Mouse (Mus musculus): Measurements from ENCODE around the gene Nid2. TPM values are rescaled to one million over a fixed set of nuclear protein-coding genes. Genes with fewer than 3 reads are reported as not detected.

Gene Nid2
- total RNA-seq, 2 experiments from 2014 or later: 4.1 to 5.2 TPM

- DNase-seq: no peak
Measured at GRCm38 (mm10) chr14:19746232-19746631, 4.8 kb upstream of the Nid2 start.

GRCm38 (mm10) chr14:19746731-19747130, 4.3 kb upstream of the Nid2 start:
- no peak for DNase-seq

GRCm38 (mm10) chr14:19749743-19750142, 1.3 kb upstream of the Nid2 start:
- DNase-seq: no peak

- no peak for DNase-seq
Measured at GRCm38 (mm10) chr14:19750411-19751024, 547 bp upstream of the Nid2 start.

GRCm38 (mm10) chr14:19752276-19752675, 1.2 kb downstream of the Nid2 start:
- DNase-seq: no peak

GRCm38 (mm10) chr14:19759277-19760193, 8.5 kb downstream of the Nid2 start:
- no peak for DNase-seq

- DNase-seq: no peak
Measured at GRCm38 (mm10) chr14:19760721-19761120, 9.7 kb downstream of the Nid2 start.

- no peak for DNase-seq
Measured at GRCm38 (mm10) chr14:19762014-19762413, 10.9 kb downstream of the Nid2 start.

- DNase-seq: no peak
Measured at GRCm38 (mm10) chr14:19763527-19763926, 12.5 kb downstream of the Nid2 start.

GRCm38 (mm10) chr14:19764331-19764730, 13.3 kb downstream of the Nid2 start:
- no peak for DNase-seq

- no peak for DNase-seq
Measured at GRCm38 (mm10) chr14:19765539-19766379, 14.7 kb downstream of the Nid2 start.

- DNase-seq: no peak
Measured at GRCm38 (mm10) chr14:19766380-19766649, 15.2 kb downstream of the Nid2 start.

- DNase-seq: no peak
Measured at GRCm38 (mm10) chr14:19768648-19769047, 17.6 kb downstream of the Nid2 start.

GRCm38 (mm10) chr14:19769441-19770200, 18.6 kb downstream of the Nid2 start:
- no peak for DNase-seq

GRCm38 (mm10) chr14:19771173-19771572, 20.1 kb downstream of the Nid2 start:
- DNase-seq: no peak

- DNase-seq: no peak
Measured at GRCm38 (mm10) chr14:19774036-19774628, 23.1 kb downstream of the Nid2 start.

GRCm38 (mm10) chr14:19775491-19775890, 24.4 kb downstream of the Nid2 start:
- no peak for DNase-seq

- DNase-seq: no peak
Measured at GRCm38 (mm10) chr14:19776179-19776578, 25.1 kb downstream of the Nid2 start.

- no peak for DNase-seq
Measured at GRCm38 (mm10) chr14:19776890-19777289, 25.8 kb downstream of the Nid2 start.

GRCm38 (mm10) chr14:19777365-19777764, 26.3 kb downstream of the Nid2 start:
- no peak for DNase-seq

GRCm38 (mm10) chr14:19777945-19778344, 26.9 kb downstream of the Nid2 start:
- DNase-seq: no peak
